Mouse (Mus musculus): ENCODE measurements around the gene Anxa11. TPM values are rescaled to one million over a fixed set of nuclear protein-coding genes. Genes with fewer than 3 reads are reported as not detected.
A peak's percentile ranks its signal among the peaks of the same experiment; 100 is the strongest.
"Not testable (repeated sequence)": the region's sequence is repeated elsewhere in the genome, so short reads cannot be mapped to it uniquely, and the experiment has no call there.

Anxa11 gene
- polyA plus RNA-seq, 1 experiment from 2014 or later: 3.6 TPM

GRCm38 (mm10) chr14:25885886-25886285 lies 43.9 kb downstream of the Anxa11 start:
- no CpG with 5 or more reads among the region's 12 CpGs for WGBS
- H3K27ac ChIP-seq; H3K36me3 ChIP-seq; H3K27me3 ChIP-seq (replicated peaks); H3K9me3 ChIP-seq; H3K4me3 ChIP-seq; H3K9ac ChIP-seq; H3K4me1 ChIP-seq; H3K4me2 ChIP-seq (replicated peaks); ATAC-seq (ENCODE audit: low FRiP score, low read depth): not testable (repeated sequence)

GRCm38 (mm10) chr14:25894566-25894965 lies 52.6 kb downstream of the Anxa11 start:
- H3K27me3 ChIP-seq (replicated peaks); H3K27ac ChIP-seq; H3K4me1 ChIP-seq; H3K9me3 ChIP-seq; H3K4me3 ChIP-seq; H3K36me3 ChIP-seq; H3K9ac ChIP-seq; ATAC-seq (ENCODE audit: low FRiP score, low read depth); H3K4me2 ChIP-seq (replicated peaks): not testable (repeated sequence)
- no CpG with 5 or more reads among the region's 3 CpGs for WGBS

- H3K36me3 ChIP-seq; H3K27ac ChIP-seq; H3K9me3 ChIP-seq; ATAC-seq (ENCODE audit: low FRiP score, low read depth); H3K4me3 ChIP-seq; H3K9ac ChIP-seq; H3K4me2 ChIP-seq (replicated peaks); H3K27me3 ChIP-seq (replicated peaks); H3K4me1 ChIP-seq: not testable (repeated sequence)
- WGBS: no CpG with 5 or more reads among the region's 7 CpGs
These were observed 53.7 kb downstream of the Anxa11 start for GRCm38 (mm10) chr14:25895686-25896085.

DNA sequence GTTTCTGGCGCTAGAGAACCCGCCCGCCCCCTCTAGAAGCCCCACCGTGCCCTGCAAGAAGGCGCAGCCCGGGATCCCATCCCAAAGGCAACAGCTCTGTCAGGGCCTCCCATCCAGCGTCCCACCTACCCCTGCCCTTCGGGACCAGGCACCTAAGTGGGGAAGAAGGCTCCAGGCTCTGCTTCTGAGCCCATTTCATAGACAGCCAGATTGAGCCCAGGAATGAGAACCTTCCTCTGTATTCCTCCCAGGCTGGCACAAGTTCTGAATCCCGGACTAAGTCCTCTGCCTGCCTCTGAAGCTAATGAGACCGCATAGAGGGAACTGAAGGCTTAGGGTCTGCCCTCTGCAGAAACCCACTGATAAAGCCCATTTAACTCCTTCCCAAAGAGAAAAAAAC lies 61.0 kb downstream of the Anxa11 start, which contains the start of gene Plac9a:
Gene Plac9a, minus strand, starts transcription at position 101 of the 400 bp plus-strand sequence.
- not testable (repeated sequence) for ATAC-seq (ENCODE audit: low FRiP score, low read depth); H3K9me3 ChIP-seq; H3K4me1 ChIP-seq; H3K36me3 ChIP-seq; H3K9ac ChIP-seq; H3K27ac ChIP-seq; H3K27me3 ChIP-seq (replicated peaks); H3K4me2 ChIP-seq (replicated peaks); H3K4me3 ChIP-seq
- no CpG with 5 or more reads among the region's 10 CpGs for WGBS

DNA sequence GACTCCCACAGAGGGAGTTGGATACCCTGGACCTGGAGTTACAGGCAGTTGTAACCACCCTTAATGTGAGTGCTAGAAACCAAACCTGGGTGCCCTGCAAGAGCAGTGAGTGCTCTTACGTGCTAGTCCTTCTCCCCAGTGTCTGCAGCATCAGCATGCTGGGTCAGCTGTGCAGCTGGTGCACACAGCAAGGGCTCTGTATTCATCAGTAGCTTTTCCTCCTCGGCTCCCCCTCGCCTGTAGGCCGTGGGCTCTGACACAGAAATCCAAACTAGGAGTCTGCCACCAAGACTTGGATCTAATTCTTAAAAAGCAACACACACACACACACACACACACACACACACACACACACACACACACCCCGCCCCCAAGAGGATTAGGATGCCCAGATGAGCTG lies 63.3 kb downstream of the Anxa11 start:
- not testable (repeated sequence) for H3K4me1 ChIP-seq; H3K36me3 ChIP-seq; ATAC-seq (ENCODE audit: low FRiP score, low read depth); H3K27me3 ChIP-seq (replicated peaks); H3K4me2 ChIP-seq (replicated peaks); H3K9ac ChIP-seq; H3K27ac ChIP-seq; H3K4me3 ChIP-seq; H3K9me3 ChIP-seq
- 50% methylated on average over 1 of the region's 5 CpGs for WGBS

- WGBS: no CpG with 5 or more reads among the region's 9 CpGs
- not testable (repeated sequence) for H3K36me3 ChIP-seq; H3K4me2 ChIP-seq (replicated peaks); H3K27me3 ChIP-seq (replicated peaks); H3K9ac ChIP-seq; ATAC-seq (ENCODE audit: low FRiP score, low read depth); H3K9me3 ChIP-seq; H3K4me3 ChIP-seq; H3K4me1 ChIP-seq; H3K27ac ChIP-seq
These were observed 65.3 kb downstream of the Anxa11 start for GRCm38 (mm10) chr14:25907272-25907671.

DNA sequence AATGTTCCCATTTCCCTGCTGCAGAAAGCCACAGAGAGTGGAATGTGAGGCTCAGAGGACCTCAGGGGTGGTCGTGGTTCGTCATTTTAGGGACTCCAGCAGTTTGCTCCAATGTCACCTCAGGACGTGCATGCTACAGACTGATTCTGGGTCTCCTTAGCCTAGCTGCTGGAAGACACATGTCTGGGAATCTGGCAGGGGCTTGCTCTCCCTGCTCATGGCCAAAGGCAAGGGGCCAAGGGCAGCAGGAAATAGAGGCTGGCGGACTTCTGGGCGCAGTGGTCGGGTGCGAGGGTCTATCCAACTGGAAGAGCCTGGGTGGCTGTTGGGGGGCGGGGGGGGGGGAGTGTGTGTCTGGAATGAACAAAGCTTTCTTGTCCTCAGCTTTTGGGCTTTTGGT lies 67.0 kb downstream of the Anxa11 start:
- H3K4me2 ChIP-seq (replicated peaks); H3K9ac ChIP-seq; H3K27me3 ChIP-seq (replicated peaks); H3K4me3 ChIP-seq; ATAC-seq (ENCODE audit: low FRiP score, low read depth); H3K9me3 ChIP-seq; H3K4me1 ChIP-seq; H3K27ac ChIP-seq; H3K36me3 ChIP-seq: not testable (repeated sequence)
- no CpG with 5 or more reads among the region's 8 CpGs for WGBS

GRCm38 (mm10) chr14:25918427-25919170 lies 76.6 kb downstream of the Anxa11 start:
- not testable (repeated sequence) for H3K4me3 ChIP-seq; H3K27me3 ChIP-seq (replicated peaks); H3K27ac ChIP-seq; H3K9me3 ChIP-seq; H3K4me1 ChIP-seq; H3K9ac ChIP-seq; ATAC-seq (ENCODE audit: low FRiP score, low read depth); H3K4me2 ChIP-seq (replicated peaks); H3K36me3 ChIP-seq
- WGBS: no CpG with 5 or more reads among the region's 5 CpGs

- H3K36me3 ChIP-seq; H3K27ac ChIP-seq; H3K9me3 ChIP-seq; H3K4me2 ChIP-seq (replicated peaks); H3K4me1 ChIP-seq; H3K9ac ChIP-seq; H3K4me3 ChIP-seq; H3K27me3 ChIP-seq (replicated peaks): not testable (repeated sequence)
- ATAC-seq (ENCODE audit: low FRiP score, low read depth): peak; percentile 76
- no CpG with 5 or more reads among the region's 44 CpGs for WGBS
These were observed 85.0 kb downstream of the Anxa11 start for GRCm38 (mm10) chr14:25926814-25927561.

DNA sequence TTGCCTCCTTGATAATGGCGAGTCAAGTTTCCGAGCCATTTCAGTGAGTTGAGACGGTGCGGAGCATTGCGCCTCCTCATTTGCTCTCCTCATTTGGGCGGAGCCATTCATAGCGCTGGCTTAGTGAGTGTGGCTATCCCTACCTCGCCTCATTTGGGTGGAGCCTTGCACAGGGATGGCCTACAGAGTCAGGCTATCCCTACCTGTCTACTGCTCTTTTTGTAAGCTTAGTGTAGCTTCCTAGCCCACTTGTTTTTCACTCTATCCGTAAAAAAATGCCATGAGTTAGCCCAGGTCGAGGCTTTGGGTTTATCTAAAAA lies 85.6 kb downstream of the Anxa11 start, which contains the start of gene Tmem254a:
Gene Tmem254a, minus strand, starts transcription at position 111 of the 320 bp plus-strand sequence.
- not testable (repeated sequence) for H3K27me3 ChIP-seq (replicated peaks); H3K36me3 ChIP-seq; H3K9ac ChIP-seq; H3K27ac ChIP-seq; H3K4me3 ChIP-seq; H3K4me2 ChIP-seq (replicated peaks); H3K4me1 ChIP-seq; H3K9me3 ChIP-seq
- peak; percentile 71; the same call in 1 of the 2 replicates for ATAC-seq (ENCODE audit: low FRiP score, low read depth)
- WGBS: no CpG with 5 or more reads among the region's 10 CpGs
